ENCODE assay signal across 9 mouse cellular contexts in the genomic region with DNA sequence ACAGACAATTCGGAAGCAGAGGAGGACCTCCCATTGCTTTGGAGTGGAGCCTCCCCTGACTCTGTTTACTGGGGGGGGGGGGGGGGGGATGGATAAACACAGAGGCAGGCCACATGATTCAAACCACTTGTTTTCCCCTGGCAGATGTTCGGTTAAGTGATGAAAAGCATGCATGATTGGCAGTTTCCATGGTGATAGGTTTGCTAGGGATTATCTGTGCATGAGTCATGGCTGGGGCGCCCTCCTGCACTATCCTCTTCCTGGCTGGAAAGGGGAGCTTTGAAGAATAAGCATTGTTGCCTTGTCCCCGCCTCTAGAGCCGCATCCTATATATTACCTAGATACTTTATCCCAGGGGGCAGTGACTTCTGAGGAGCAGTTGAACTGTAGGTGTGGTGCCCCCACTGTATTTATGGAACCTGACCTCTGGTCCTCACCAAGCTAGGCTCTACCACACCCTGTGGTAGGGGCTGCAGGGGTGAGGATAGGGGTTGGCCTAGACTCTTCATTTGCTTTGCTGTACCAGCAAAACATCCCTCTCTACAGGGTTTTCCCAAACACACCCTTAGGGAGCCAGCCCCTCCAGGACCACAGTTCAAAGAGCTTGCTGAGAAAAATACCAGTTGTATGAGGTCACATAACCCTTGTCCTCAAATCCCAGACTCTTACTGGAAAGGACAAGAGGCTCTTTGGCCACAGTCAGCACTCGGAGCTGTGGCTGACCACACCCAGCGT.
DNase-seq lines count a peak whose midpoint lies in the region; ATAC-seq and TF ChIP-seq lines count a peak whose summit lies in the region.
"Had no signal": no experiment of that assay in that cellular context is flagged by ENCODE, and none has a peak within 500 bp of the region (broad histone marks: within the 10 kb centered on the region; RNA-seq: fewer than 3 reads in every experiment).

No protein-coding gene starts in this region.

- TF ChIP-seq POLR2A in cortical plate, adult 2 months (IDR thresholded peaks at IDR 0.05; ENCODE audit: extremely low read depth, insufficient read depth, low read length): no peak

- TF ChIP-seq CTCF in kidney, postnatal 0 days (IDR thresholded peaks at IDR 0.05; ENCODE audit: low read depth): no peak
- no peak for TF ChIP-seq CTCF in cortical plate, adult 2 months (IDR thresholded peaks at IDR 0.05; ENCODE audit: extremely low read depth, insufficient read depth, low read length)

- H3K27ac ChIP-seq in kidney, postnatal 0 days: no peak overlapping the region
- peak overlapping the region; percentile 20; the same call in 1 of the 2 replicates for H3K27ac ChIP-seq in cortical plate, adult 2 months (ENCODE audit: insufficient read depth, low read length)
- H3K27ac ChIP-seq in heart, embryonic 11.5 days (ENCODE audit: low read depth, low read length): peak overlapping the region; percentile 62

- H3K9ac ChIP-seq in kidney, postnatal 0 days (ENCODE audit: low read depth, low read length): no peak overlapping the region
- no peak overlapping the region for H3K9ac ChIP-seq in heart, embryonic 11.5 days (ENCODE audit: low read depth, low read length)

- WGBS in kidney, postnatal 0 days: 61% methylated on average over 7 of the region's 7 CpGs
- 32% methylated on average over 7 of the region's 7 CpGs for WGBS in heart, embryonic 11.5 days (ENCODE audit: insufficient replicate concordance)

- H3K4me3 ChIP-seq in kidney, postnatal 0 days (replicated peaks; ENCODE audit: low read depth, low read length): no peak overlapping the region
- H3K4me3 ChIP-seq in cortical plate, adult 2 months (ENCODE audit: insufficient read depth, low read length): no peak overlapping the region
- no peak overlapping the region for H3K4me3 ChIP-seq in heart, embryonic 11.5 days (ENCODE audit: low read depth, low read length)

- no peaks in the 10 kb centered on the region for H3K27me3 ChIP-seq in kidney, postnatal 0 days (ENCODE audit: insufficient read depth, low read length)
- no peaks in the 10 kb centered on the region for H3K27me3 ChIP-seq in heart, embryonic 11.5 days (ENCODE audit: control insufficient read depth, insufficient read depth, low read length)

- 0 out of 2 replicates have a peak, but pooled peaks have one; percentile 30 for ATAC-seq in kidney, postnatal 0 days (replicated peaks; ENCODE audit: low FRiP score, low read depth)
- peak; percentile 66; the same call in 1 of the 2 replicates for ATAC-seq in heart, embryonic 11.5 days (replicated peaks; ENCODE audit: insufficient number of reproducible peaks, low FRiP score, low TSS enrichment)

- no peaks in the 10 kb centered on the region for H3K36me3 ChIP-seq in kidney, postnatal 0 days (ENCODE audit: insufficient read depth, low read length)
- H3K36me3 ChIP-seq in heart, embryonic 11.5 days (ENCODE audit: control insufficient read depth, insufficient read depth, low read length): no peaks in the 10 kb centered on the region
- H3K36me3 ChIP-seq: G1E had no signal

- H3K4me1 ChIP-seq in kidney, postnatal 0 days (replicated peaks; ENCODE audit: insufficient read depth, low read length): peaks cover 7% of the 10 kb centered on the region
- H3K4me1 ChIP-seq in cortical plate, adult 2 months (ENCODE audit: control insufficient read depth, insufficient read depth, low read length): 0 out of 2 replicates have a peak, but pooled peaks cover 2% of the 10 kb centered on the region
- peaks cover 24% of the 10 kb centered on the region for H3K4me1 ChIP-seq in heart, embryonic 11.5 days (ENCODE audit: control insufficient read depth, insufficient read depth, low read length)

- H3K4me2 ChIP-seq in kidney, postnatal 0 days (ENCODE audit: low read length): no peak overlapping the region
- no peak overlapping the region for H3K4me2 ChIP-seq in heart, embryonic 11.5 days

- peak; percentile 40 for DNase-seq in kidney, postnatal 0 days (ENCODE audit: low spot score)
- no peak for DNase-seq in kidney, postnatal 36 days
- peak; percentile 69 for DNase-seq in lung, postnatal 25 days (ENCODE audit: low spot score)
- DNase-seq in cerebellum, adult 11 months: no peak
- DNase-seq in urinary bladder, postnatal 4 days (ENCODE audit: low spot score in 2 of 2): no peak
- no peak for DNase-seq in spleen, postnatal 4 days (ENCODE audit: low spot score in 2 of 2)

- no peaks in the 10 kb centered on the region for H3K9me3 ChIP-seq in kidney, postnatal 0 days (replicated peaks; ENCODE audit: low read length)
- no peaks in the 10 kb centered on the region for H3K9me3 ChIP-seq in heart, embryonic 11.5 days (replicated peaks; ENCODE audit: control insufficient read depth, low read length)
- H3K9me3 ChIP-seq: G1E had no signal

Comparison
In these comparisons a context has a peak if more than half of its experiments do, and no peak if none do; other contexts are left out.
1. DNase-seq: peak in kidney, postnatal 0 days (single experiment) and lung, postnatal 25 days (single experiment); none in kidney, postnatal 36 days (0 of 2), cerebellum, adult 11 months (single experiment), urinary bladder, postnatal 4 days (0 of 2) and spleen, postnatal 4 days (0 of 2).